Mouse (Mus musculus) embryonic fibroblast, embryonic 13.5 days (primary cell): Measurements from ENCODE around the gene Dexi. TPM values are rescaled to one million over a fixed set of nuclear protein-coding genes. Genes with fewer than 3 reads are reported as not detected.

Experiments used
- H3K27ac ChIP-seq: 2 replicates; pipeline ENCODE4 v1.5.1; 2012; ENCODE audit warnings: low read length, control low read depth, inconsistent platforms; ENCODE audit not compliant: insufficient read depth
- H3K4me1 ChIP-seq: 2 replicates; pipeline ENCODE4 v1.6.1; 2011; ENCODE audit warnings: low read length; ENCODE audit not compliant: control insufficient read depth, insufficient read depth
- H3K4me3 ChIP-seq: 2 replicates; pipeline ENCODE4 v1.5.1; 2011; ENCODE audit warnings: mild to moderate bottlenecking, control low read depth, low read length; ENCODE audit not compliant: insufficient read depth
- CTCF ChIP-seq: IDR thresholded peaks from 2 replicates; pipeline ENCODE4 v1.5.1; 2011; ENCODE audit warnings: mild to moderate bottlenecking, control low read depth, low read length, moderate library complexity, borderline replicate concordance; ENCODE audit not compliant: insufficient read depth
- POLR2A ChIP-seq: IDR thresholded peaks from 2 replicates; pipeline ENCODE4 v1.6.1; 2011; ENCODE audit warnings: low read depth, mild to moderate bottlenecking, control low read depth, low read length, moderate library complexity
- polyA plus RNA-seq: library from polyadenylated mRNA; stranded (reverse); fragments of >200 nt; gene quantifications from 2 replicates; pipeline ENCODE4 v1.2.4, GENCODE M21; 2011; ENCODE audit warnings: low read depth; ENCODE audit not compliant: missing spikeins, insufficient read length

Gene Dexi
- polyA plus RNA-seq, 1 experiment, result 17.1 TPM

GRCm38 (mm10) chr16:10467391-10468107 is 75.3 kb downstream of the Dexi start:
- no peak for TF ChIP-seq CTCF
- no peak for TF ChIP-seq POLR2A
- Histone ChIP-seq H3K4me1 (peaks cover 3% of the 10 kb centered on the region; the same call in 1 of the 2 replicates), H3K27ac (no peak overlapping the region), H3K4me3 (no peak overlapping the region)

- H3K4me1 ChIP-seq, result peaks cover 3% of the 10 kb centered on the region; the same call in 1 of the 2 replicates
- H3K27ac ChIP-seq, result no peak overlapping the region
- no peak for TF ChIP-seq POLR2A
- no peak for TF ChIP-seq CTCF
- H3K4me3 ChIP-seq, result no peak overlapping the region
Observed at GRCm38 (mm10) chr16:10465011-10465681, 77.7 kb downstream of the Dexi start.

DNA sequence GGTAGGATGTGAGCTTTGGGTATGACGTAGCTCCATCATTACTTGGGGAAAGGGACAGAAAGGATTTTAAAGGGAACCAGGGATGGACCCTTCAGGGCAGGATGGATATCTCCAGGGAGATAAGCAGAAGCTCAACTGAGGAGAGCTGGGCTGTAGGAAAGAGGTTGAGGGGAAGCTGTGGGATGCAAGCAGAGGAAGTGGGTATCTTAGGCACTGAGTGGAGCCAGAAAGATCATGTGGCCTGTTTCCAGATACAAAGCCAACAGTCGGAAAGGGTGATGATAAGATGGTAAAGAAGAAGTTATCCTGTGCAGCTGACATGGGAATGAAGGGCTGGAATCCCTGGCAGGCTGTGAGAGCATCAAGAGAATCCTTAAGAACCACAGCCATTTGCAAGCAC is 81.7 kb downstream of the Dexi start:
- TF ChIP-seq CTCF (no peak), POLR2A (no peak)
- H3K27ac ChIP-seq, result no peak overlapping the region
- peaks cover 3% of the 10 kb centered on the region; the same call in 1 of the 2 replicates for H3K4me1 ChIP-seq
- no peak overlapping the region for H3K4me3 ChIP-seq

- H3K27ac ChIP-seq, result no peak overlapping the region
- no peak overlapping the region for H3K4me3 ChIP-seq
- peaks cover 2% of the 10 kb centered on the region; the same call in 1 of the 2 replicates for H3K4me1 ChIP-seq
- TF ChIP-seq CTCF, result no peak
Observed at GRCm38 (mm10) chr16:10460188-10460587, 82.7 kb downstream of the Dexi start.

- H3K27ac ChIP-seq, result no peak overlapping the region
- H3K4me1 ChIP-seq, result no peaks in the 10 kb centered on the region
- TF ChIP-seq POLR2A (no peak), CTCF (no peak)
- no peak overlapping the region for H3K4me3 ChIP-seq
Observed at GRCm38 (mm10) chr16:10454583-10454974, 88.3 kb downstream of the Dexi start.

GRCm38 (mm10) chr16:10453872-10454582 is 88.8 kb downstream of the Dexi start:
- no peak overlapping the region for H3K27ac ChIP-seq

More at GRCm38 (mm10) chr16:10453872-10454582, 88.8 kb downstream of the Dexi start:
- H3K4me1 ChIP-seq, result no peaks in the 10 kb centered on the region
- TF ChIP-seq POLR2A, result no peak
- no peak overlapping the region for H3K4me3 ChIP-seq

Other genes starting within 250 kb of the Dexi start
- gene Emp2, start 229.1 kb downstream of the Dexi start, polyA plus RNA-seq, result 127 TPM in 2 replicates
- gene Tekt5, start 147.6 kb downstream of the Dexi start, polyA plus RNA-seq, result not detected in 2 replicates
- gene Nubp1, start 131.1 kb downstream of the Dexi start, polyA plus RNA-seq, result 19.9 and 24.1 TPM in 2 replicates
- gene Tvp23a, start 95.7 kb downstream of the Dexi start, polyA plus RNA-seq, result 13.2 and 15.0 TPM in 2 replicates
- gene Ciita, start 63.0 kb downstream of the Dexi start, polyA plus RNA-seq, result not detected in 2 replicates
- 16.1 and 23.0 TPM in 2 replicates for gene Clec16a, start 2.3 kb upstream of the Dexi start, polyA plus RNA-seq
- 3.7 and 7.3 TPM in 2 replicates for gene Socs1, start 242.5 kb upstream of the Dexi start, polyA plus RNA-seq
- gene Tnp2, start 245.6 kb upstream of the Dexi start, polyA plus RNA-seq, result not detected in 2 replicates
- not detected in 2 replicates for gene Prm3, start 247.9 kb upstream of the Dexi start, polyA plus RNA-seq